Mouse (Mus musculus): ENCODE results near the gene Bpifb1.
"Not testable (repeated sequence)": the region's sequence is repeated elsewhere in the genome, so short reads cannot be mapped to it uniquely, and the experiment has no call there.

The Bpifb1 gene

GRCm38 (mm10) chr2:154211881-154212280, 21.3 kb downstream of the Bpifb1 start:
- DNase-seq: no peak

- DNase-seq: peak; percentile 58
These were observed 24.6 kb downstream of the Bpifb1 start for GRCm38 (mm10) chr2:154215191-154215590.

- no peak for DNase-seq
These were observed 29.3 kb downstream of the Bpifb1 start for GRCm38 (mm10) chr2:154219950-154220349.

GRCm38 (mm10) chr2:154223265-154223916, 32.8 kb downstream of the Bpifb1 start, which contains the start of gene Bpifb5:
Bpifb5 (plus strand) TSS chr2:154223742.
- DNase-seq: no peak

GRCm38 (mm10) chr2:154223917-154224273, 33.3 kb downstream of the Bpifb1 start:
- DNase-seq: no peak

GRCm38 (mm10) chr2:154226991-154227390, 36.4 kb downstream of the Bpifb1 start:
- DNase-seq: peak; percentile 23

- peak; percentile 40 for DNase-seq
These were observed 37.2 kb downstream of the Bpifb1 start for GRCm38 (mm10) chr2:154227830-154228229.

GRCm38 (mm10) chr2:154233426-154233825, 42.8 kb downstream of the Bpifb1 start:
- peak; percentile 24 for DNase-seq

- no peak for DNase-seq
These were observed 50.2 kb downstream of the Bpifb1 start for GRCm38 (mm10) chr2:154240771-154241170.

- not testable (repeated sequence) for DNase-seq
These were observed 52.1 kb downstream of the Bpifb1 start for GRCm38 (mm10) chr2:154242726-154243125.

- DNase-seq: no peak
These were observed 52.9 kb downstream of the Bpifb1 start for GRCm38 (mm10) chr2:154243356-154244036.

- DNase-seq: no peak
These were observed 54.7 kb downstream of the Bpifb1 start for GRCm38 (mm10) chr2:154245322-154245721.

- DNase-seq: not testable (repeated sequence)
These were observed 64.6 kb downstream of the Bpifb1 start for GRCm38 (mm10) chr2:154255254-154255653.

GRCm38 (mm10) chr2:154255770-154256169, 65.2 kb downstream of the Bpifb1 start:
- DNase-seq: no peak

GRCm38 (mm10) chr2:154257554-154257953, 66.9 kb downstream of the Bpifb1 start, which contains the start of gene Bpifb9a:
Bpifb9a (plus strand) TSS chr2:154257854.
- not testable (repeated sequence) for DNase-seq

- not testable (repeated sequence) for DNase-seq
These were observed 73.8 kb downstream of the Bpifb1 start for GRCm38 (mm10) chr2:154264397-154264796.
